Mouse (Mus musculus): ENCODE measurements around the gene Gm20671. TPM values are rescaled to one million over a fixed set of nuclear protein-coding genes. Genes with fewer than 3 reads are reported as not detected.
A peak's percentile ranks its signal among the peaks of the same experiment; 100 is the strongest.
"Not testable (repeated sequence)": the region's sequence is repeated elsewhere in the genome, so short reads cannot be mapped to it uniquely, and the experiment has no call there.

The Gm20671 gene
- polyA plus RNA-seq, 1 experiment from 2014 or later: not detected

DNA sequence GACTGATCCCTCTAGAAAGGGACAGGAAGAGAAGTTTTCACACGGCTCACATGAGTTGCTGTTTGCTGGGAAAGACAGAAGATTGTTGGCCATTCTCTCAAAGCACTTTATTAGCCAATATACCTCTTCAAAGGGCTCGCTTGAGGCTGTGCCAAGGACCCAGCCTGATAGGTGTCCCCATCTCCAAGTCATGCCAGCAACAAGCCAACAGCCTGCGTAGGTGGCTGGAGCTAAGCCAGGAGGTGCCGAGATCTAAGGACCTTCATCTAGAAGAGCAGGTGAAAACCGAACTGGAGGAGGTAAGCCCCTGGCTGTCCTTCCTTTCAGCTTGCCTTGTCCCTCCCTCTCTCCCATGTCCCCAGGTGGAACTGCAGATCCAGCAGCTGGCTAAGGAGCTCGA is 91.1 kb downstream of the Gm20671 start:
- CTCF ChIA-PET: no interaction called here
- in situ Hi-C loops (cut with MboI; ENCODE audit: low pct_unique_long_range_greater_than_20kb): no loop called here
- no peaks in the 10 kb centered on the region for H3K27me3 ChIP-seq
- DNase-seq (ENCODE audit: low read depth, low spot score) (no peak), ATAC-seq (no peak)
- POLR2A ChIA-PET: no interaction called here
- no peak for TF ChIP-seq CTCF (IDR thresholded peaks at IDR 0.05)

- POLR2A ChIA-PET; H3K27me3 ChIP-seq; DNase-seq (ENCODE audit: low read depth, low spot score); in situ Hi-C loops (cut with MboI; ENCODE audit: low pct_unique_long_range_greater_than_20kb); CTCF ChIA-PET; ATAC-seq: not testable (repeated sequence)
Measured at GRCm38 (mm10) chr5:32733892-32734291, 93.0 kb downstream of the Gm20671 start.

- in situ Hi-C loops (cut with MboI; ENCODE audit: low pct_unique_long_range_greater_than_20kb): no loop called here
- CTCF ChIA-PET: interaction anchor here (1.4 to 2.2 kb wide), 2 partner anchors 15 to 18 kb away, joined by 7 to 8 read pairs; no protein-coding TSS in a partner anchor
- no peak for ATAC-seq
- no peaks in the 10 kb centered on the region for H3K27me3 ChIP-seq
- POLR2A ChIA-PET: interaction anchor here (1.4 kb wide), 1 partner anchor 18 kb away, joined by 3 read pairs; no protein-coding TSS in a partner anchor
- no peak for TF ChIP-seq CTCF (IDR thresholded peaks at IDR 0.05)
- DNase-seq (ENCODE audit: low read depth, low spot score): no peak
Measured at GRCm38 (mm10) chr5:32728851-32729250, 98.1 kb downstream of the Gm20671 start.

GRCm38 (mm10) chr5:32728300-32728699 is 98.6 kb downstream of the Gm20671 start:
- CTCF ChIA-PET: interaction anchor here (0.7 to 2.2 kb wide), 3 partner anchors 13 to 19 kb away, joined by 3 to 8 read pairs (median 7); no protein-coding TSS in a partner anchor
- in situ Hi-C loops (cut with MboI; ENCODE audit: low pct_unique_long_range_greater_than_20kb): no loop called here
- no peaks in the 10 kb centered on the region for H3K27me3 ChIP-seq

GRCm38 (mm10) chr5:32725397-32725796 is 101.5 kb downstream of the Gm20671 start:
- H3K27me3 ChIP-seq; in situ Hi-C loops (cut with MboI; ENCODE audit: low pct_unique_long_range_greater_than_20kb); POLR2A ChIA-PET: not testable (repeated sequence)

More at GRCm38 (mm10) chr5:32728300-32728699, 98.6 kb downstream of the Gm20671 start:
- POLR2A ChIA-PET: interaction anchor here (1.4 kb wide), 1 partner anchor 19 kb away, joined by 3 read pairs; no protein-coding TSS in a partner anchor
- ATAC-seq: no peak
- TF ChIP-seq CTCF (IDR thresholded peaks at IDR 0.05): no peak
- DNase-seq (ENCODE audit: low read depth, low spot score): no peak

DNA sequence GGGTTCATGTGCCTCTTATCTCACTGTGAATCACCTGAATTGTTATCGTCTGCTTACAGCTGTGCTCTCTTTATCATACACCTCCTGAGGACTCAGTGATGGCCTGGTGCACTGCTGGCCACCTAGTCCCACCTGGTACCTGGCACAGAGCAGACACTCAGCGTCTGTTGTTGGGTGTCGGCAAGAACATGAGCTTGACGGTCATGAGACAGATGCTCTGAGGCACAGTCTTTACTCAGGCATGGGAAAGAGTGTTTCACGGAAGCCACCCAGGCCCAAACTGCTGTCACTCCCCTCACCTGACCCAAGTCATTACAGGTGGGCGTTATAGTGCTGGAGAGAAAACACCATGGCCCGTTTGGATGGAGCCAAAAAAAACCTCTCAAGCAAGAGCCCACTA is 102.9 kb downstream of the Gm20671 start:
- ATAC-seq (no peak), DNase-seq (ENCODE audit: low read depth, low spot score) (no peak)
- POLR2A ChIA-PET: no interaction called here
- H3K27me3 ChIP-seq: no peaks in the 10 kb centered on the region
- in situ Hi-C loops (cut with MboI; ENCODE audit: low pct_unique_long_range_greater_than_20kb): loop anchor here (25.0 kb wide), 2 partner anchors 313 to 413 kb away; no protein-coding TSS in a partner anchor
- TF ChIP-seq CTCF (IDR thresholded peaks at IDR 0.05): no peak
- CTCF ChIA-PET: no interaction called here

More at GRCm38 (mm10) chr5:32725397-32725796, 101.5 kb downstream of the Gm20671 start:
- CTCF ChIA-PET; DNase-seq (ENCODE audit: low read depth, low spot score): not testable (repeated sequence)
- ATAC-seq: peak; percentile 58

DNA sequence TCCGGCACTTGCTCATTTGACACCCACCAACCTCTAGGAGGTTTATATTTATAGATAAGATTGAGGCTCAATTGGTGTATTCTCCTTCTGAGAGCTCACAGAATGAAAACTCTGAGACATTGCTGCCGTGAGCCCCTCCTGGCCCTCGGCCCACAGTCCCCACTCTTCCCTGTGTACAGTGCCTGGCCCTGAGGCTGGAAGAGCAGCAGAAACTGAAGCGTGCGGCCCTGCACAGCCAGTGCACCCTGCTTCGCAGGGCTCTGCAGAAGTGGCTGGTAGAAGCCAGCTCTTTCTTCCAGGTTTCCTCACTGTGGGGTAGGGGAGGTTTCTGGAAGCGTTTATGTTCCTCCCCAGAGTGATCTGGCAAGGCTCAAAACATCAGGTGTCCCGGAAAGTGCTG is 104.2 kb downstream of the Gm20671 start:
- CTCF ChIA-PET; DNase-seq (ENCODE audit: low read depth, low spot score); ATAC-seq; H3K27me3 ChIP-seq; POLR2A ChIA-PET: not testable (repeated sequence)
- in situ Hi-C loops (cut with MboI; ENCODE audit: low pct_unique_long_range_greater_than_20kb): loop anchor here (25.0 kb wide), 2 partner anchors 315 to 415 kb away; no protein-coding TSS in a partner anchor

DNA sequence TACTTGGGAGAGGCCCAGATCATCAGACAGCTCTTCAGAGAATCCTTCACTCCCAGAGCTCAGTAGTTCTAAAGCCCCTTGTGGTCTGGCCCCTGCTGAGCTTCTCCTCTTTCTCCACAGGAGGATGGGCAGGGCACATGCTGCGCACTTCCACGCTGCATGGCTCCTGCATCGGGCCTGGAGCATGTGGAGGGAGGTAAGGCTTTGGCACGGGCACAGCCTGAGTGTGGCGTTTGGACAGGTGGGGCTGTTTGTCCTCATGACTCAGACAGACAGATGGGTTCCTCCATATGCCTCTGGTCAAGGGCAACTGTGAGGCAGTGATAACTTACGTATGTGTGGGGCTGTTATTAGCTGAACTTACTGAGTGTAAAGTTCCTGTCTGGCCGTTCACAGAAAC is 104.6 kb downstream of the Gm20671 start:
- in situ Hi-C loops (cut with MboI; ENCODE audit: low pct_unique_long_range_greater_than_20kb): loop anchor here (25.0 kb wide), 2 partner anchors 315 to 415 kb away; no protein-coding TSS in a partner anchor
- no peaks in the 10 kb centered on the region for H3K27me3 ChIP-seq
- POLR2A ChIA-PET: interaction anchor here (0.6 kb wide), 1 partner anchor 16 kb away, joined by 8 read pairs; no protein-coding TSS in a partner anchor
- DNase-seq (ENCODE audit: low read depth, low spot score): no peak
- CTCF ChIA-PET: no interaction called here
- no peak for TF ChIP-seq CTCF (IDR thresholded peaks at IDR 0.05)
- no peak for ATAC-seq

GRCm38 (mm10) chr5:32721316-32721715 is 105.6 kb downstream of the Gm20671 start:
- in situ Hi-C loops (cut with MboI; ENCODE audit: low pct_unique_long_range_greater_than_20kb): loop anchor here (25.0 kb wide), 2 partner anchors 316 to 416 kb away; no protein-coding TSS in a partner anchor
- TF ChIP-seq CTCF (IDR thresholded peaks at IDR 0.05): no peak
- ChIA-PET CTCF (no interaction called here), POLR2A (no interaction called here)
- no peaks in the 10 kb centered on the region for H3K27me3 ChIP-seq
- no peak for DNase-seq (ENCODE audit: low read depth, low spot score)
- ATAC-seq: no peak

GRCm38 (mm10) chr5:32720416-32720815 is 106.5 kb downstream of the Gm20671 start:
- no peak for ATAC-seq
- no peaks in the 10 kb centered on the region for H3K27me3 ChIP-seq
- CTCF ChIA-PET: no interaction called here
- no peak for TF ChIP-seq CTCF (IDR thresholded peaks at IDR 0.05)
- in situ Hi-C loops (cut with MboI; ENCODE audit: low pct_unique_long_range_greater_than_20kb): loop anchor here (25.0 kb wide), 2 partner anchors 317 to 417 kb away; no protein-coding TSS in a partner anchor
- POLR2A ChIA-PET: no interaction called here
- DNase-seq (ENCODE audit: low read depth, low spot score): no peak

DNA sequence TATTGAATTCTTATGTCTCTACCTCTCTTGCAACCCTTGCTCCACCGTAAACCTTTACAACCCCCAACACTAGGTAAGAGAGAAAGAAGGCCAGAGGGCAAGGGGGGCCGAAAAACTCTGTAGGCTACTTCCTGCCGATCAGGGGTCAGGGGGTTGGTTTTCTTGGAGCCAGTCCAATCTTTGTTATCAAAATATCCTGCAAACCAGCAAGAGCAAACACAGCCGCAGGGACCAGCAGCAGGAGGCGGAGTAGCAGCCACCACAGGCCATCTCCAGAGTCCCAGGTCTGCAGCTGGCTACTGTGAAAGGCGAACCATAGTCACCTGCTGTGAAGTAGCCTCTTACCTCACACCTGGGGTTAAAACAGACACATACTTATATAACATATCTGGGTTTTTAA is 108.0 kb downstream of the Gm20671 start:
- in situ Hi-C loops (cut with MboI; ENCODE audit: low pct_unique_long_range_greater_than_20kb): loop anchor here (25.0 kb wide), 2 partner anchors 318 to 418 kb away; no protein-coding TSS in a partner anchor
- CTCF ChIA-PET: no interaction called here
- DNase-seq (ENCODE audit: low read depth, low spot score) (no peak), ATAC-seq (no peak)
- POLR2A ChIA-PET: no interaction called here
- TF ChIP-seq CTCF (IDR thresholded peaks at IDR 0.05): no peak
- H3K27me3 ChIP-seq: no peaks in the 10 kb centered on the region
